Mouse (Mus musculus) stomach, embryonic 16.5 days (tissue): ENCODE data around the gene Tnni1. TPM values are rescaled to one million over a fixed set of nuclear protein-coding genes. Genes with fewer than 3 reads are reported as not detected.
A peak's percentile ranks its signal among the peaks of the same experiment; 100 is the strongest.

Experiments
- ATAC-seq: fragments of 200-750 bp; cut with Nextera tagmentation; 2 replicates; pipeline ENCODE4 v1.8.0; 2017; ENCODE audit warnings: moderate number of reproducible peaks, moderate TSS enrichment; ENCODE audit not compliant: insufficient read depth, low FRiP score
- H3K27ac ChIP-seq: fragments of 300-500 bp; sonication (generic); 2 replicates; pipeline ENCODE4 v1.5.1; 2014; ENCODE audit warnings: low read length
- H3K27me3 ChIP-seq: fragments of 300-500 bp; sonication (generic); 2 replicates; pipeline ENCODE4 v1.6.1; 2014; ENCODE audit warnings: low read length, control low read depth, mixed read lengths; ENCODE audit not compliant: control insufficient read depth, insufficient read depth
- H3K36me3 ChIP-seq: fragments of 300-500 bp; sonication (generic); 2 replicates; pipeline ENCODE4 v1.6.1; 2014; ENCODE audit warnings: low read length; ENCODE audit not compliant: control insufficient read depth, insufficient read depth
- H3K4me1 ChIP-seq: fragments of 300-500 bp; sonication (generic); 2 replicates; pipeline ENCODE4 v1.6.1; 2014; ENCODE audit warnings: low read length, control low read depth, mixed read lengths; ENCODE audit not compliant: control insufficient read depth, insufficient read depth
- H3K4me2 ChIP-seq: fragments of 300-500 bp; sonication (generic); 2 replicates; pipeline ENCODE4 v1.6.1; 2014; ENCODE audit warnings: low read depth, low read length, mixed read lengths
- H3K4me3 ChIP-seq: fragments of 300-500 bp; sonication (generic); replicated peaks from 2 replicates; pipeline ENCODE4 v1.5.1; 2014; ENCODE audit warnings: mild to moderate bottlenecking, low read length
- H3K9ac ChIP-seq: fragments of 300-500 bp; sonication (generic); 2 replicates; pipeline ENCODE4 v1.6.1; 2014; ENCODE audit warnings: low read length
- H3K9me3 ChIP-seq: fragments of 300-500 bp; sonication (generic); replicated peaks from 2 replicates; pipeline ENCODE4 v1.6.1; 2016; ENCODE audit warnings: low read length, control low read depth; ENCODE audit not compliant: control insufficient read depth
- WGBS: fragments of 180-500 bp; shearing (Covaris S2); extraction: QIAGEN DNeasy Blood & Tissue Kit; methylation state at CpG from one replicate; pipeline ENCODE4 v1.1.7; 2014; 5-methylcytosine and 5-hydroxymethylcytosine counted together
- polyA plus RNA-seq: library from polyadenylated mRNA; unstranded; fragments of >200 nt; fragmentation: Nextera tagmentation; extraction: Ambion mirVana; gene quantifications from 2 replicates; pipeline ENCODE4 v1.2.1, GENCODE M21; 2015

Gene Tnni1
- polyA plus RNA-seq, 1 experiment from 2014 or later, result 84.9 TPM

DNA sequence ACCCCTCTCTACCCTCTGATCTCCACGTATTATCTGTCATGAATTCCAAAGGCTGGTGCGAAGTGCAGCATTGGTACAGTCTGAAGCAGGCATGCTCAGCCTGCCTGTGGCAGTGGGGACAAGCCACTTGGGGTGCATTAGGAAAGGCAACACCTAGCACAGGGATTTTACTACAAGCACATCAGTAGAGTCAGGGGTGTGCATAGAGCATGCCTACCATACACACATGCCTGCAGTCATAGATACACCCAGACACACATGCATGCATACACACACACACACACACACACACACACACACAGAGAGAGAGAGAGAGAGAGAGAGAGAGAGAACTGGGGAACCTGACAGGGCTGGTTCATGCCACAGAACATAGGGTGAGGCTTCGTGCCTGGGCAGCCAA is 33.0 kb downstream of the Tnni1 start:
- Histone ChIP-seq H3K9me3 (no peaks in the 10 kb centered on the region), H3K27me3 (no peaks in the 10 kb centered on the region), H3K4me3 (no peak overlapping the region), H3K4me2 (no peak overlapping the region; the same call in 1 of the 2 replicates), H3K36me3 (no peaks in the 10 kb centered on the region), H3K4me1 (peaks cover 17% of the 10 kb centered on the region; the same call in 1 of the 2 replicates), H3K9ac (0 out of 2 replicates have a peak overlapping the region, but pooled peaks have one; percentile 41), H3K27ac (peak overlapping the region; percentile 95)
- WGBS, result 64% methylated on average over 3 of the region's 3 CpGs
- ATAC-seq, result peak; percentile 48

DNA sequence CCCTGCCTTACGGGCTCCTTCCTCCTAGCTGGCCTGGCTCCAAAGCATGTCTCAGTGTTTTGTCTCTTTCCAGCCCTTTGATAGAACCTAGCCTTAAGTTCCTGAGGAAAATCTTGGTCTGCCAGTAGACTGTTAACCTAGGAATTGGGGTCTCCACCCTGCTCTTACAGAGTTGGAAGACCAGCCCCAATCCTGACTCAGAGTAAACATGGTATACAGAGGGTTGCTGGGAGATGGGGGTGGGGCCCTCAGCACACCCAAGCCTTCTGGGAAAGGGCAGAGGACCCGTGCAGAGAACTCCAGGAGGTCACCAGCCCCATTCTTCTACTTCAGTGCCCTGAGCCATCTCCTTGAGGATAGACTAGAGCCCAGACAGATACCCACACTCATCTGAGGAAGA is 33.4 kb downstream of the Tnni1 start:
- Histone ChIP-seq H3K4me3 (no peak overlapping the region), H3K9me3 (no peaks in the 10 kb centered on the region), H3K27ac (peak overlapping the region; percentile 95), H3K4me2 (no peak overlapping the region; the same call in 1 of the 2 replicates), H3K36me3 (no peaks in the 10 kb centered on the region), H3K4me1 (peaks cover 17% of the 10 kb centered on the region; the same call in 1 of the 2 replicates), H3K9ac (0 out of 2 replicates have a peak overlapping the region, but pooled peaks have one; percentile 31), H3K27me3 (no peaks in the 10 kb centered on the region)
- peak; percentile 87 for ATAC-seq
- WGBS, result 27% methylated on average over 2 of the region's 2 CpGs

DNA sequence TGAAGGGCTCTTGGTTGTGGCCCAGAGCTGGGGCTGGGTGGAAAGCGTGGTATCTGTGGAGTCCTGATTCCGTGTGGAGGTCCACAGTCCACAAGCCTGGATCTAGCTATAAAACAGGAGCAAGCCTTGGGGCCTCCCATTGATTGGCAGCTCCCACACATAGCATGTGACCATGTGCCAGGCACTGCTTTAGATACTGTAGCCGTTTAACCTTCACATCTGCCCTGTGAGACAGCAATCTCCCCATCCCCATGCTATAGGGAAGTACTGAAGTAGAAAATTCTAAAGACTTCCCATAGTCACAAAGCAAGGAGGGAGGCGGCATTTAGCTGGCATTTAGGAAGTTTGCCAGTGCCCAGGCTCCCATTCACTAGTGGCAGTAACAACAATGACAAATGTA is 33.8 kb downstream of the Tnni1 start:
- 0 out of 2 replicates have a peak overlapping the region, but pooled peaks have one; percentile 31 for H3K9ac ChIP-seq
- no peak overlapping the region; the same call in 1 of the 2 replicates for H3K4me2 ChIP-seq
- peak overlapping the region; percentile 95 for H3K27ac ChIP-seq
- no peaks in the 10 kb centered on the region for H3K36me3 ChIP-seq
- no peaks in the 10 kb centered on the region for H3K9me3 ChIP-seq
- 53% methylated on average over 4 of the region's 4 CpGs for WGBS
- ATAC-seq, result peak; percentile 34; the same call in 1 of the 2 replicates
- H3K27me3 ChIP-seq, result no peaks in the 10 kb centered on the region
- H3K4me1 ChIP-seq, result peaks cover 17% of the 10 kb centered on the region; the same call in 1 of the 2 replicates
- H3K4me3 ChIP-seq, result no peak overlapping the region

DNA sequence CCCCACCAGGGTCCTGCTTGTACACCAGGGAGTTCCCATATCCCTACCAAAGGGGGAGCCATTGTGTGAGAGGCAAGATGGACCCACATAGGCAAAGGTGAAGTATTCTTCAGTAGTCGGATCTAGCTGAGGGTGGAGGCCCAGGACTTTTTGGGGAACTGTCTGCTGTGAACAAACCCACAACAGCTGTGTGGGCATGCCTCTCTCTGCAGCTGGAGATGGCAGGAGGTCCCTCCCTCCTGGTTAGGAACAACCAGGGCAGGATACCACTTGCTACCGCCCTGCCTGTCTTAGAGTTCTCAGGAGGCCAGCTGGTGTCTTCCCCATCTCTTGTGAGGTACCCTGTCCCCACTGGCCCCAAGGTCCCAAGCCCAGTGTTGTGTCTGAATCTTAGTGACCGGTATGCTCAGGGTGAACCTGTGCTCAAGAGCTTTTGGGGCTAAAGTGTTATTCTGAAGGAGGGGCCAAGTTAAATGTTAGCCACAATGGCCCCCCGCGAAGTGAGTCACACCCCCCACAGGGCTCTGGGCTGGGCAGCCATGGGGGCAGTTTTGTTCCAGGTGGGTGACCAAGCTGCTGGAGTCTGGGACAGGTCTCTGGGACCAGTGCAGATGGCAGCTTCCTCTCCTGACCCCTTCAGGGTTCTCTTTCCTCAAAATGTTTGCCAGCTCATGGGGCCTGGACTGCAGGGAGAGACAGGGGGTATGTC is 34.6 kb downstream of the Tnni1 start:
- Histone ChIP-seq H3K9me3 (no peaks in the 10 kb centered on the region), H3K27me3 (no peaks in the 10 kb centered on the region), H3K9ac (0 out of 2 replicates have a peak overlapping the region, but pooled peaks have one; percentile 23), H3K4me3 (no peak overlapping the region), H3K36me3 (no peaks in the 10 kb centered on the region), H3K4me1 (peaks cover 20% of the 10 kb centered on the region; the same call in 1 of the 2 replicates), H3K4me2 (no peak overlapping the region), H3K27ac (peak overlapping the region; percentile 95)
- 77% methylated on average over 5 of the region's 5 CpGs for WGBS
- ATAC-seq, result no peak

DNA sequence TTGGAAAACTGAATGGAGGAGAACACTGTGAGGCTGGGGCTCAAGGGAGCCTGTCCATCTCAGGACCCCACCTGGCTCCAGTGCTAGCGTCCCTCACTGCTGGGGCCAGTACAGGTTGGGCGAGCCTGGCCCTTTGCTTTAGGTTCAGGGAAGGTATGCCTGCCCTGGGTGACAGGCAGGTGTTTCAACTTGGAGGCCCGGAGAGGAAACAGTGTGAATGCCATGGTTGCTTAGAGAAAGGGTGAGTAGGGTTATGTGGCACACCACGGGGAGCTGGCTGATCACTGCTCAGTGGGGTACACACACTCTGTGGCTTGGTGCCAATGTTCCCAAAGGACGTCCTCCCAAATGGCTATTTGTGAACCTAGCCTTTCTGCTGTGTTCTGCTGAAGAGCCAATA is 35.3 kb downstream of the Tnni1 start:
- H3K27ac ChIP-seq, result peak overlapping the region; percentile 95
- 64% methylated on average over 5 of the region's 5 CpGs for WGBS

DNA sequence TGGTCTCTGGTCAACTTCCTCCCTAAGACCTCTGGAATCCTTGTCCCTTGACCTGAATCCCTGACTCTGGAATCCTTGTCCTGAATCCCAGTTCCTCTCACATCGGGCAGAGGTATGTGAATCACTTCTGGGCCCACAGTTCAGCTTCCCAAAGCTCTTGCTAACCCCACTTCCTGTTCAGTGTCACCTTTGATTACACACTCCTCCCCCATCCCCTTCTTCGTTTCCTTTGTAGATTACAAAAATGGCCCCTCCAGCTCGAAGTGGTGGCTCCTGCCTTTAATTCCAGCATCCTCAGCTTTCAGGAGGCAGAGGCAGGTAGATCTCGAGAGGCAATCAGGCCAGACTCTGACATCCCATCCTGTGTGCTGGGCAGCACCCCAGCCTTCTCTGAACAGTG is 38.4 kb downstream of the Tnni1 start:
- WGBS, result 42% methylated on average over 4 of the region's 4 CpGs

More for the DNA sequence above, 35.3 kb downstream of the Tnni1 start:
- Histone ChIP-seq H3K27me3 (peaks cover 3% of the 10 kb centered on the region; the same call in 1 of the 2 replicates), H3K9ac (no peak overlapping the region), H3K36me3 (no peaks in the 10 kb centered on the region), H3K9me3 (no peaks in the 10 kb centered on the region), H3K4me2 (no peak overlapping the region), H3K4me1 (peaks cover 23% of the 10 kb centered on the region; the same call in 1 of the 2 replicates), H3K4me3 (no peak overlapping the region)
- no peak for ATAC-seq

DNA sequence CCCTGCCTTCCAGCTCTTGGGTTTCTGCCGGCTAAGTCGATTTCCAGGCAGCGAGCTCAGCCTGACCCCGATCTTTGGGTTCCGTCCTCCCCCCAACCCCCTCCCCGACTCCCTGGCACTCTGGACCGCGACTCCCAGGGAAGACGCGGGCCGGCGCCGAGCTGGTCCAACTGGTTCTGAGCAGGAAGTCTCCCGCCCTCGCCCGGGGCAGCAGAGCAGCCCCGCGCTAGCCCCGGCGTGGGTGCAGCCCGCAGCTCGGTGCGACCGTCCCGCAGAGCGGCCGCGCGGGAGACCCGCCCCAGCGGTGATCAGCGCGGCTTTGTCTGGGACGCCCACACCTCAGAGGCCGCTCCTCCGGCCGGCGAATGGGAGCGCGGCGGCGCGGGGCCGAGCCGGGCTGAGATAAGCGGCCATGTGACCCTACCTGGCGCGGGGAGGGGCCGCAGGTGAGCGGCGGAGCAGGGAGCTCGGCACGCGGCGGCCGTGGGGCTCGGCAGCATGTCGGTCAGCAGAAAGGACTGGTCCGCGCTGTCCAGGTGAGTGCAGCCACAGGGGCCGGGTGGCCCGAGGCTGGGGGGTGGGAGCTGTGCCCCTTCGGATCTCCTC is 39.4 kb downstream of the Tnni1 start, which contains the start of gene Lad1:
TSS of gene Lad1 (plus strand) at position 118 of the 606 bp plus-strand sequence.
- ATAC-seq, result peak; percentile 78
- under 1% methylated on average over 63 of the region's 63 CpGs for WGBS
- Histone ChIP-seq H3K4me2 (peak within 1 kb of the TSS; percentile 84), H3K36me3 (no peaks in the 10 kb centered on the region), H3K27me3 (peaks cover 7% of the 10 kb centered on the region; the same call in 1 of the 2 replicates), H3K27ac (peak within 1 kb of the TSS; percentile 89), H3K9me3 (no peaks in the 10 kb centered on the region), H3K4me3 (peak within 1 kb of the TSS; percentile 57), H3K9ac (peak within 1 kb of the TSS; percentile 76), H3K4me1 (peaks cover 28% of the 10 kb centered on the region)

More for the DNA sequence above, 38.4 kb downstream of the Tnni1 start:
- Histone ChIP-seq H3K4me3 (no peak overlapping the region), H3K9ac (no peak overlapping the region), H3K4me1 (peaks cover 28% of the 10 kb centered on the region), H3K9me3 (no peaks in the 10 kb centered on the region), H3K27ac (no peak overlapping the region), H3K4me2 (peak overlapping the region; percentile 84), H3K36me3 (no peaks in the 10 kb centered on the region), H3K27me3 (peaks cover 7% of the 10 kb centered on the region; the same call in 1 of the 2 replicates)
- ATAC-seq, result no peak

DNA sequence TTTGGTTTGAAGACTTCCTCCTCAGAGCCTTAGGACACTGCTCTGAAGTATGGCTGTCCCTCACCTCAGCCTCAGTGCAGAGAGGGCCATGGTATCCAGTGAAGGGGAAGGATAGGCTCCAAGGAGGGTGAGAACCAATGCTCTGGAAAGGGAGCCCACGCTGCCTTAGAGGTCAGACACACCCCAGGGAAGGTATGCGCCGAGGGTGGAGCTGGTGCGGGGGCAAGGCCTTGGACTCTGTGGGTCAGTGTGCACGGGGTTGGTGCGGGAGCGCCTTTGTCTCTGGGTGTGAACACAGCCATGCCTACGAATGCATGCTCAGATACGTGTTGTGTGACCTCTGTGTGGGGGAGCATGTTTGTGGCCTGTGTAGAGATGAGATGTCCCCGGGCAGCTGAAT is 40.8 kb downstream of the Tnni1 start:
- H3K27me3 ChIP-seq, result peaks cover 7% of the 10 kb centered on the region; the same call in 1 of the 2 replicates
- no peaks in the 10 kb centered on the region for H3K36me3 ChIP-seq
- peak; percentile 70 for ATAC-seq
- H3K4me2 ChIP-seq, result peak overlapping the region; percentile 84
- no peaks in the 10 kb centered on the region for H3K9me3 ChIP-seq
- 72% methylated on average over 10 of the region's 10 CpGs for WGBS
- peaks cover 22% of the 10 kb centered on the region for H3K4me1 ChIP-seq
- peak overlapping the region; percentile 57 for H3K4me3 ChIP-seq
- peak overlapping the region; percentile 76 for H3K9ac ChIP-seq
- H3K27ac ChIP-seq, result peak overlapping the region; percentile 89
